Mouse (Mus musculus) midbrain, embryonic 13.5 days (tissue): ENCODE data around the gene Pde11a. TPM values are rescaled to one million over a fixed set of nuclear protein-coding genes. Genes with fewer than 3 reads are reported as not detected.

Source experiments
- ATAC-seq: fragments of 200-750 bp; cut with Nextera tagmentation; 2 replicates; pipeline ENCODE4 v1.8.0; 2017; ENCODE audit warnings: mild to moderate bottlenecking, moderate TSS enrichment, moderate library complexity
- H3K27ac ChIP-seq: fragments of 300-500 bp; sonication (generic); 2 replicates; pipeline ENCODE4 v1.5.1; 2015; ENCODE audit warnings: inconsistent platforms, mild to moderate bottlenecking, moderate library complexity
- H3K27me3 ChIP-seq: fragments of 300-500 bp; sonication (generic); 2 replicates; pipeline ENCODE4 v1.6.1; 2015; ENCODE audit warnings: mild to moderate bottlenecking, inconsistent platforms
- H3K36me3 ChIP-seq: fragments of 300-500 bp; sonication (generic); 2 replicates; pipeline ENCODE4 v1.6.1; 2015; ENCODE audit warnings: mild to moderate bottlenecking, inconsistent platforms
- H3K4me1 ChIP-seq: fragments of 300-500 bp; sonication (generic); replicated peaks from 2 replicates; pipeline ENCODE4 v1.6.1; 2015; ENCODE audit warnings: inconsistent platforms
- H3K4me2 ChIP-seq: fragments of 300-500 bp; sonication (generic); replicated peaks from 2 replicates; pipeline ENCODE4 v1.6.1; 2015; ENCODE audit warnings: moderate library complexity, mild to moderate bottlenecking, inconsistent platforms
- H3K4me3 ChIP-seq: fragments of 300-500 bp; sonication (generic); replicated peaks from 2 replicates; pipeline ENCODE4 v1.5.1; 2015; ENCODE audit warnings: mild to moderate bottlenecking, inconsistent platforms
- H3K9ac ChIP-seq: fragments of 300-500 bp; sonication (generic); replicated peaks from 2 replicates; pipeline ENCODE4 v1.6.1; 2015; ENCODE audit warnings: mild to moderate bottlenecking, inconsistent platforms
- H3K9me3 ChIP-seq: fragments of 300-500 bp; sonication (generic); 2 replicates; pipeline ENCODE4 v1.6.1; 2016; ENCODE audit warnings: mild to moderate bottlenecking, inconsistent platforms
- WGBS: fragments of 180-500 bp; shearing (Covaris S2); methylation state at CpG from one replicate; pipeline ENCODE4 v1.1.7; 2015; 5-methylcytosine and 5-hydroxymethylcytosine counted together
- polyA plus RNA-seq: library from polyadenylated mRNA; unstranded; fragments of >200 nt; fragmentation: Nextera tagmentation; extraction: Ambion mirVana; gene quantifications from 2 replicates; pipeline ENCODE4 v1.2.1, GENCODE M21; 2015

Pde11a gene
- polyA plus RNA-seq, 1 experiment from 2014 or later: 0.44 TPM

- 73% methylated on average over 3 of the region's 3 CpGs for WGBS
- H3K9me3 ChIP-seq: no peaks in the 10 kb centered on the region
- H3K4me2 ChIP-seq: no peak overlapping the region
Observed at GRCm38 (mm10) chr2:76080549-76080948, 258.0 kb downstream of the Pde11a start.

GRCm38 (mm10) chr2:76076838-76077237 is 261.7 kb downstream of the Pde11a start:
- no peaks in the 10 kb centered on the region for H3K4me1 ChIP-seq
- WGBS: 79% methylated on average over 2 of the region's 2 CpGs
- no peak overlapping the region for H3K4me2 ChIP-seq
- no peak overlapping the region for H3K4me3 ChIP-seq
- no peaks in the 10 kb centered on the region for H3K27me3 ChIP-seq
- H3K9ac ChIP-seq: no peak overlapping the region
- ATAC-seq: no peak
- no peaks in the 10 kb centered on the region for H3K9me3 ChIP-seq
- no peak overlapping the region for H3K27ac ChIP-seq
- no peaks in the 10 kb centered on the region for H3K36me3 ChIP-seq

More at GRCm38 (mm10) chr2:76080549-76080948, 258.0 kb downstream of the Pde11a start:
- no peak overlapping the region for H3K4me3 ChIP-seq
- no peak overlapping the region for H3K27ac ChIP-seq
- no peaks in the 10 kb centered on the region for H3K36me3 ChIP-seq
- no peak for ATAC-seq
- H3K9ac ChIP-seq: no peak overlapping the region
- H3K4me1 ChIP-seq: no peaks in the 10 kb centered on the region
- H3K27me3 ChIP-seq: no peaks in the 10 kb centered on the region

- no peak overlapping the region for H3K4me3 ChIP-seq
- H3K27me3 ChIP-seq: no peaks in the 10 kb centered on the region
- H3K9me3 ChIP-seq: no peaks in the 10 kb centered on the region
- H3K9ac ChIP-seq: no peak overlapping the region
- H3K36me3 ChIP-seq: no peaks in the 10 kb centered on the region
- 98% methylated on average over 4 of the region's 4 CpGs for WGBS
- H3K4me2 ChIP-seq: no peak overlapping the region
- H3K4me1 ChIP-seq: no peaks in the 10 kb centered on the region
- H3K27ac ChIP-seq: no peak overlapping the region
- no peak for ATAC-seq
Observed at GRCm38 (mm10) chr2:76076047-76076446, 262.5 kb downstream of the Pde11a start.

- Histone ChIP-seq H3K4me3 (no peak overlapping the region), H3K27me3 (no peaks in the 10 kb centered on the region), H3K36me3 (no peaks in the 10 kb centered on the region), H3K4me2 (no peak overlapping the region), H3K4me1 (peaks cover 15% of the 10 kb centered on the region), H3K9me3 (no peaks in the 10 kb centered on the region), H3K27ac (no peak overlapping the region), H3K9ac (no peak overlapping the region)
- 75% methylated on average over 6 of the region's 6 CpGs for WGBS
- ATAC-seq: no peak
Observed at GRCm38 (mm10) chr2:76073079-76073478, 265.5 kb downstream of the Pde11a start.

GRCm38 (mm10) chr2:76070432-76071306 is 267.9 kb downstream of the Pde11a start:
- peak; percentile 94 for ATAC-seq
- 2% methylated on average over 19 of the region's 19 CpGs for WGBS
- H3K27ac ChIP-seq: peak overlapping the region; percentile 75

GRCm38 (mm10) chr2:76069238-76069637 is 269.3 kb downstream of the Pde11a start:
- H3K9me3 ChIP-seq: no peaks in the 10 kb centered on the region
- no peak overlapping the region for H3K4me3 ChIP-seq
- H3K4me1 ChIP-seq: peaks cover 15% of the 10 kb centered on the region
- no peak overlapping the region for H3K9ac ChIP-seq
- 0 out of 2 replicates have a peak, but pooled peaks have one; percentile 25 for ATAC-seq
- WGBS: 65% methylated on average over 13 of the region's 13 CpGs
- peak overlapping the region; percentile 75 for H3K27ac ChIP-seq
- H3K4me2 ChIP-seq: peak overlapping the region; percentile 51
- H3K27me3 ChIP-seq: no peaks in the 10 kb centered on the region
- H3K36me3 ChIP-seq: no peaks in the 10 kb centered on the region

More at GRCm38 (mm10) chr2:76070432-76071306, 267.9 kb downstream of the Pde11a start:
- no peaks in the 10 kb centered on the region for H3K9me3 ChIP-seq
- no peaks in the 10 kb centered on the region for H3K27me3 ChIP-seq
- peak overlapping the region; percentile 51 for H3K9ac ChIP-seq
- H3K4me1 ChIP-seq: peaks cover 15% of the 10 kb centered on the region
- peak overlapping the region; percentile 51 for H3K4me2 ChIP-seq
- peak overlapping the region; percentile 38 for H3K4me3 ChIP-seq
- H3K36me3 ChIP-seq: no peaks in the 10 kb centered on the region

GRCm38 (mm10) chr2:76068155-76068554 is 270.4 kb downstream of the Pde11a start:
- peak overlapping the region; percentile 75; the same call in 1 of the 2 replicates for H3K27ac ChIP-seq

GRCm38 (mm10) chr2:76067144-76067543 is 271.4 kb downstream of the Pde11a start:
- Histone ChIP-seq H3K4me3 (no peak overlapping the region), H3K27me3 (no peaks in the 10 kb centered on the region), H3K4me1 (peaks cover 15% of the 10 kb centered on the region), H3K4me2 (no peak overlapping the region), H3K9ac (no peak overlapping the region), H3K36me3 (no peaks in the 10 kb centered on the region), H3K9me3 (no peaks in the 10 kb centered on the region), H3K27ac (no peak overlapping the region)
- 49% methylated on average over 4 of the region's 4 CpGs for WGBS
- ATAC-seq: no peak

More at GRCm38 (mm10) chr2:76068155-76068554, 270.4 kb downstream of the Pde11a start:
- H3K27me3 ChIP-seq: no peaks in the 10 kb centered on the region
- no peak overlapping the region for H3K4me3 ChIP-seq
- no peaks in the 10 kb centered on the region for H3K36me3 ChIP-seq
- H3K9ac ChIP-seq: no peak overlapping the region
- no peaks in the 10 kb centered on the region for H3K9me3 ChIP-seq
- ATAC-seq: no peak
- 89% methylated on average over 10 of the region's 10 CpGs for WGBS
- no peak overlapping the region for H3K4me2 ChIP-seq
- H3K4me1 ChIP-seq: peaks cover 15% of the 10 kb centered on the region

- H3K36me3 ChIP-seq: no peaks in the 10 kb centered on the region
- H3K4me3 ChIP-seq: no peak overlapping the region
- no peak overlapping the region for H3K9ac ChIP-seq
- H3K4me1 ChIP-seq: peaks cover 12% of the 10 kb centered on the region
- H3K27me3 ChIP-seq: no peaks in the 10 kb centered on the region
- ATAC-seq: no peak
- 78% methylated on average over 7 of the region's 7 CpGs for whole genome bisulfite sequencing
- H3K9me3 ChIP-seq: no peaks in the 10 kb centered on the region
- no peak overlapping the region for H3K4me2 ChIP-seq
- no peak overlapping the region for H3K27ac ChIP-seq
Observed at GRCm38 (mm10) chr2:76065292-76065691, 273.3 kb downstream of the Pde11a start.

GRCm38 (mm10) chr2:76064078-76064477 is 274.5 kb downstream of the Pde11a start:
- no peaks in the 10 kb centered on the region for H3K9me3 ChIP-seq
- ATAC-seq: 0 out of 2 replicates have a peak, but pooled peaks have one; percentile 30
- no peak overlapping the region for H3K27ac ChIP-seq
- H3K27me3 ChIP-seq: no peaks in the 10 kb centered on the region
- 79% methylated on average over 5 of the region's 5 CpGs for WGBS
- no peak overlapping the region for H3K9ac ChIP-seq
- H3K4me2 ChIP-seq: no peak overlapping the region
- H3K4me3 ChIP-seq: no peak overlapping the region
- peaks cover 8% of the 10 kb centered on the region for H3K4me1 ChIP-seq
- H3K36me3 ChIP-seq: no peaks in the 10 kb centered on the region

GRCm38 (mm10) chr2:76060207-76060606 is 278.4 kb downstream of the Pde11a start:
- H3K4me1 ChIP-seq: 0 out of 2 replicates have a peak, but pooled peaks cover 9% of the 10 kb centered on the region
- ATAC-seq: no peak
- no peaks in the 10 kb centered on the region for H3K27me3 ChIP-seq
- H3K4me3 ChIP-seq: no peak overlapping the region
- no peaks in the 10 kb centered on the region for H3K36me3 ChIP-seq
- no peak overlapping the region for H3K4me2 ChIP-seq
- H3K27ac ChIP-seq: no peak overlapping the region
- H3K9me3 ChIP-seq: no peaks in the 10 kb centered on the region
- 75% methylated on average over 3 of the region's 3 CpGs for WGBS
- H3K9ac ChIP-seq: no peak overlapping the region

GRCm38 (mm10) chr2:76059595-76059994 is 279.0 kb downstream of the Pde11a start:
- Histone ChIP-seq H3K27ac (no peak overlapping the region), H3K9ac (no peak overlapping the region), H3K4me2 (no peak overlapping the region), H3K36me3 (no peaks in the 10 kb centered on the region), H3K4me3 (no peak overlapping the region), H3K9me3 (no peaks in the 10 kb centered on the region), H3K4me1 (0 out of 2 replicates have a peak, but pooled peaks cover 9% of the 10 kb centered on the region), H3K27me3 (no peaks in the 10 kb centered on the region)
- no peak for ATAC-seq
- WGBS: 86% methylated on average over 10 of the region's 10 CpGs
